In the genomic region with DNA sequence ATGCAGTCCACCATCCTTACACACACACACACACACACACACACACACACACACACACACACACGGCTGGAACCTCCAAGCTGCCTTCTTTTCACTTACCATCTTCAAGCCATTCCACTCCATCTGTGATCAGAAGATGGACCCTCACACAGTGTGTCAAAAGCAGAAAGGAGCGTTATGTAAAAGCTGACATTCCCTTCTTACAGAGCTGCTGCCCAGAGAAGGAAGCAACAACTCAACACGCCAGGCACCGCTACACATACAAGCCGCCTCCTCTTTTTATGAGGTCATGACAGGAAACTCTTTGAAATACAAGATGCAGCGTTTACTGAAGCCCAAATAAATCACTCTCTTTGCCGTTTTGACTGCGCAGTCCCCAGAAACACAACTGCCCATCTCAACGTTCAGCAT, we compare ENCODE assay signal across 8 mouse cellular contexts.
DNase-seq lines count a peak whose midpoint lies in the region; ATAC-seq and TF ChIP-seq lines count a peak whose summit lies in the region.

No protein-coding gene starts in this region.

- no peaks in the 10 kb centered on the region for H3K36me3 ChIP-seq in lung, embryonic 14.5 days (ENCODE audit: insufficient read depth)
- no peaks in the 10 kb centered on the region for H3K36me3 ChIP-seq in embryonic facial prominence, embryonic 13.5 days
- no peaks in the 10 kb centered on the region for H3K36me3 ChIP-seq in intestine, embryonic 14.5 days (ENCODE audit: control insufficient read depth, insufficient read depth, low read length)

- H3K4me2 ChIP-seq in lung, embryonic 14.5 days, result peak overlapping the region; percentile 33; the same call in 1 of the 2 replicates
- H3K4me2 ChIP-seq in embryonic facial prominence, embryonic 13.5 days, result peak overlapping the region; percentile 36
- H3K4me2 ChIP-seq in intestine, embryonic 14.5 days (ENCODE audit: low read length), result peak overlapping the region; percentile 42

- no peak for TF ChIP-seq CTCF in lung, embryonic 14.5 days (IDR thresholded peaks at IDR 0.05; ENCODE audit: low read depth)
- TF ChIP-seq CTCF in lung, adult 2 months (IDR thresholded peaks at IDR 0.05; ENCODE audit: insufficient read depth, low read length), result no peak

- ATAC-seq in lung, embryonic 14.5 days (ENCODE audit: insufficient read depth), result peak; percentile 56; the same call in 1 of the 2 replicates
- ATAC-seq in embryonic facial prominence, embryonic 13.5 days (ENCODE audit: insufficient number of reproducible peaks, insufficient read depth, low FRiP score, low TSS enrichment, low read depth), result no peak
- peak; percentile 63; the same call in 1 of the 2 replicates for ATAC-seq in intestine, embryonic 14.5 days (replicated peaks; ENCODE audit: low FRiP score, low TSS enrichment, low read depth)

- 18% methylated on average over 9 of the region's 9 CpGs for WGBS in lung, embryonic 14.5 days
- 14% methylated on average over 9 of the region's 9 CpGs for WGBS in lung, adult 2 months
- WGBS in embryonic facial prominence, embryonic 13.5 days, result 35% methylated on average over 9 of the region's 9 CpGs
- WGBS in intestine, embryonic 14.5 days, result 5% methylated on average over 9 of the region's 9 CpGs

- H3K27me3 ChIP-seq in lung, embryonic 14.5 days (ENCODE audit: insufficient read depth, low read length), result no peaks in the 10 kb centered on the region
- H3K27me3 ChIP-seq in embryonic facial prominence, embryonic 13.5 days, result no peaks in the 10 kb centered on the region
- no peaks in the 10 kb centered on the region for H3K27me3 ChIP-seq in intestine, embryonic 14.5 days (replicated peaks; ENCODE audit: control insufficient read depth, insufficient read depth, low read length)

- no peaks in the 10 kb centered on the region for H3K9me3 ChIP-seq in lung, embryonic 14.5 days (ENCODE audit: low read depth, low read length)
- H3K9me3 ChIP-seq in embryonic facial prominence, embryonic 13.5 days, result no peaks in the 10 kb centered on the region
- H3K9me3 ChIP-seq in intestine, embryonic 14.5 days (ENCODE audit: control insufficient read depth, low read length), result no peaks in the 10 kb centered on the region

- H3K9ac ChIP-seq in lung, embryonic 14.5 days, result no peak overlapping the region
- H3K9ac ChIP-seq in embryonic facial prominence, embryonic 13.5 days, result no peak overlapping the region
- peak overlapping the region; percentile 16; the same call in 1 of the 2 replicates for H3K9ac ChIP-seq in intestine, embryonic 14.5 days (ENCODE audit: low read length)

- H3K4me3 ChIP-seq in lung, embryonic 14.5 days (ENCODE audit: low read depth, low read length), result no peak overlapping the region
- H3K4me3 ChIP-seq in lung, adult 2 months (replicated peaks; ENCODE audit: extremely low read depth, low read depth, low read length), result no peak overlapping the region
- 0 out of 2 replicates have a peak overlapping the region, but pooled peaks have one; percentile 3 for H3K4me3 ChIP-seq in embryonic facial prominence, embryonic 13.5 days
- peak overlapping the region; percentile 18; the same call in 1 of the 2 replicates for H3K4me3 ChIP-seq in intestine, embryonic 14.5 days (ENCODE audit: low read depth, low read length)

- H3K4me1 ChIP-seq in lung, embryonic 14.5 days (ENCODE audit: insufficient read depth), result no peaks in the 10 kb centered on the region
- no peaks in the 10 kb centered on the region for H3K4me1 ChIP-seq in lung, adult 2 months (ENCODE audit: control insufficient read depth, insufficient read depth, low read length)
- H3K4me1 ChIP-seq in embryonic facial prominence, embryonic 13.5 days, result 0 out of 2 replicates have a peak, but pooled peaks cover 5% of the 10 kb centered on the region
- no peaks in the 10 kb centered on the region; the same call in 1 of the 2 replicates for H3K4me1 ChIP-seq in intestine, embryonic 14.5 days (replicated peaks; ENCODE audit: control insufficient read depth, insufficient read depth, low read length)

- TF ChIP-seq POLR2A in lung, adult 2 months (IDR thresholded peaks at IDR 0.05; ENCODE audit: borderline replicate concordance, extremely low read depth, low read depth, low read length), result no peak

- peak; percentile 39 for DNase-seq in lung, embryonic 14.5 days
- no peak for DNase-seq in lung, adult 2 months
- DNase-seq in intestine, embryonic 14.5 days (ENCODE audit: low spot score), result no peak
- DNase-seq in mesoderm, embryonic 11.5 days (ENCODE audit: low read depth, low spot score), result peak; percentile 71
- peak; percentile 72 for DNase-seq in thymus, postnatal 0 days (ENCODE audit: low spot score)
- no peak for DNase-seq in ovary, adult 18-20 months (ENCODE audit: low spot score)
- DNase-seq in kidney, postnatal 36 days, result no peak

- no peak overlapping the region for H3K27ac ChIP-seq in lung, embryonic 14.5 days (ENCODE audit: low read depth)
- no peak overlapping the region for H3K27ac ChIP-seq in embryonic facial prominence, embryonic 13.5 days
- 0 out of 2 replicates have a peak overlapping the region, but pooled peaks have one; percentile 33 for H3K27ac ChIP-seq in intestine, embryonic 14.5 days (ENCODE audit: low read depth)

Comparison
In these comparisons a context has a peak if more than half of its experiments do, and no peak if none do; other contexts are left out.
1. DNase-seq: peak in lung, embryonic 14.5 days (single experiment), mesoderm, embryonic 11.5 days (single experiment) and thymus, postnatal 0 days (single experiment); none in lung, adult 2 months (single experiment), intestine, embryonic 14.5 days (single experiment), ovary, adult 18-20 months (single experiment) and kidney, postnatal 36 days (0 of 2).
2. H3K4me3 ChIP-seq: peak in embryonic facial prominence, embryonic 13.5 days (single experiment) and intestine, embryonic 14.5 days (single experiment); none in lung, embryonic 14.5 days (single experiment) and lung, adult 2 months (single experiment).
3. Peak in every context shown above with its lines, with median percentiles within 50 percentile points of each other: H3K4me2 ChIP-seq.